ENCODE assay signal across 8 mouse cellular contexts in the genomic region with DNA sequence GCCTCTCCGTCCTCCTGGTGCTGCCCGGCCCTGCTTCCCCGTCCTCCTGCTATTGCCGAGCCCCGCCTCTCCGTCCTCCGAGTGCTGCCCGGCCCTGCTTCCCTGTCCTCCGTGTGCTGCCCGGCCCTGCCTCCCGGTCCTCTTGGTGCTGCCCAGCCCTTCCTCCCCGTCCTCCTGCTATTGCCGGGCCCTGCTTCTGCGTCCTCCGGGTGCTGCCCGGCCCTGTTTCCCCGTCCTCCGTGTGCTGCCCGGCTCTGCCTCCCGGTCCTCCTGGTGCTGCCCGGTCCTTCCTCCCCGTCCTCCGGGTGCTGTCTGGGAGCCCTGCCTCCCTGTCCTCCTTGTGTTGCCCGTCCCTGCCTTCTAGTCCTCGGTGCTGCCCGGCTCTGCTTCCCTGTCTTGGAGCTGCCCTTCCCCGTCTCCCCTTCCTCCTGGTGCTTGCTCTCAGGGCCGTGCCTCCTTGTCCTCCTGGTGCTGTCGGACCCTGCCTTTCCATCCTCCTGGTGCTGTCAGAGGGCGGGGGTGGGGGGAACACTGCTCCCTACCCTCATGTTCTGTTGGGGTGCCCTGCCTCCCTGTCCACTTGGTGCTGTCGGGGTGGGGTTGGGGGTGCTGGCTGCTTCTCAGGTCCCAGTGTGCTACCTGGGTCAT. TPM values are rescaled to one million over a fixed set of nuclear protein-coding genes. Genes with fewer than 3 reads are reported as not detected.
DNase-seq lines count a peak whose midpoint lies in the region; ATAC-seq lines count a peak whose summit lies in the region.

No protein-coding gene starts in this region.

- H3K9me3 ChIP-seq in heart, embryonic 15.5 days (replicated peaks), result no peaks in the 10 kb centered on the region

- H3K36me3 ChIP-seq in heart, embryonic 15.5 days, result no peaks in the 10 kb centered on the region

- H3K4me2 ChIP-seq in heart, embryonic 15.5 days, result peak overlapping the region; percentile 81

- ATAC-seq in heart, embryonic 15.5 days (replicated peaks; ENCODE audit: insufficient number of reproducible peaks, insufficient read depth, low FRiP score, low read depth), result peak; percentile 23; the same call in 1 of the 2 replicates

- WGBS in heart, embryonic 15.5 days, result 1% methylated on average over 31 of the region's 31 CpGs

- H3K4me1 ChIP-seq in heart, embryonic 15.5 days (replicated peaks), result peaks cover 35% of the 10 kb centered on the region

- H3K27me3 ChIP-seq in heart, embryonic 15.5 days, result no peaks in the 10 kb centered on the region

- H3K4me3 ChIP-seq in heart, embryonic 15.5 days, result peak overlapping the region; percentile 94

- H3K27ac ChIP-seq in heart, embryonic 15.5 days, result peak overlapping the region; percentile 96

- DNase-seq in 416B (ENCODE audit: low read depth) (peak; percentile 32), adipocyte (ENCODE audit: low spot score) (peak; percentile 54)
- DNase-seq in embryo, embryonic 10.5 days (ENCODE audit: low spot score), result peak; percentile 23
- peak; percentile 64 for DNase-seq in kidney, postnatal 10 days
- peak; percentile 54 for DNase-seq in lung, postnatal 10 days
- DNase-seq in ovary, postnatal 10 days (ENCODE audit: low spot score), result peak; percentile 11
- peak; percentile 31 for DNase-seq in thymus, postnatal 4 days

- H3K9ac ChIP-seq in heart, embryonic 15.5 days, result peak overlapping the region; percentile 99

RNA-seq across cellular contexts. Expression of a gene that starts 1.0 kb away (rescaled TPM):
- polyA plus RNA-seq in heart, embryonic 15.5 days (2015; fragmentation: Nextera tagmentation; extraction: Ambion mirVana), result 15.5 and 15.7 TPM in 2 replicates

RNA-seq across cellular contexts. Expression of a gene that starts 43.1 kb away (rescaled TPM):
- polyA plus RNA-seq in heart, embryonic 15.5 days (2015; fragmentation: Nextera tagmentation; extraction: Ambion mirVana), result 27.6 and 31.9 TPM in 2 replicates

RNA-seq across cellular contexts. Expression of a gene that starts 45.7 kb away (rescaled TPM):
- 67.4 and 71.0 TPM in 2 replicates for polyA plus RNA-seq in heart, embryonic 15.5 days (2015; fragmentation: Nextera tagmentation; extraction: Ambion mirVana)

Comparison
In these comparisons a context has a peak if more than half of its experiments do, and no peak if none do; other contexts are left out.
1. Peak in every context shown above with its lines: DNase-seq, ATAC-seq, H3K4me3 ChIP-seq and H3K27ac ChIP-seq.
2. DNase-seq: peak in every context shown above with its lines; median percentile 64 in kidney, postnatal 10 days; 54 in adipocyte; 54 in lung, postnatal 10 days; 32 in 416B; 31 in thymus, postnatal 4 days; 23 in embryo, embryonic 10.5 days; 11 in ovary, postnatal 10 days.